Mouse (Mus musculus) right cerebral cortex, adult 2 months (tissue): ENCODE data around the gene Alg1.
"Not testable (repeated sequence)": the region's sequence is repeated elsewhere in the genome, so short reads cannot be mapped to it uniquely, and the experiment has no call there.

Source experiments
- DNase-seq, 2 experiments: peaks; one replicate each; pipeline ENCODE4 v3.0.0; 2021 to 2022; ENCODE audit warnings: low spot score in 2 of 2

Gene Alg1

GRCm38 (mm10) chr16:5233418-5234313, at the start of gene Alg1:
Gene Alg1 (plus strand): TSS chr16:5233621.
- peak; percentile 91 to 93 for DNase-seq

- DNase-seq, result no peak
These were observed 49.3 kb upstream of the Alg1 start for GRCm38 (mm10) chr16:5184101-5184500.

DNA sequence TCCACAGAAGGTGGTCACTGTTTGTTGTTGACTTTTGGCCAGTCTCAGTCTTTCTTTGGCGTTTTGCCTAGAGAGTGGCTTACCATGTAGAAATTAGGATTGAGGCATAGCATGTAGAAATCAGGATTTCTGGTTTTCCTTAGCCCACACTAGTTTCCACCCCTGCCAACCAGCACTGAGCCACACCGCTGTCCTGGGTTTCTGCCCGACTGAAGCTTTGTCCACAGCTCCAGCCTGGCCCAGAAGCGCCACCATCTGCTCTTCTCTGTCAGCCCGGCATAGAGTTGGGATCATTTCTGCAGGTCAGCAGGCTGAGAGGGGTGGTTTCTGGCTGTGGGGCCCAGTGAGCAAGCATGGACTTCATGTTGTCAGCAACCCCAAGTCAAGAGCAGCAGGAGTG, 48.5 kb upstream of the Alg1 start:
- DNase-seq, result no peak

- DNase-seq, result no peak
These were observed 47.7 kb upstream of the Alg1 start for GRCm38 (mm10) chr16:5185691-5186090.

- DNase-seq, result peak; percentile 56 to 61
These were observed 47.2 kb upstream of the Alg1 start for GRCm38 (mm10) chr16:5186234-5186633.

- peak; percentile 59 to 61 for DNase-seq
These were observed 38.3 kb upstream of the Alg1 start for GRCm38 (mm10) chr16:5195080-5195479.

- peak; percentile 66 to 73 for DNase-seq
These were observed 30.7 kb upstream of the Alg1 start for GRCm38 (mm10) chr16:5202681-5203080.

- peak in 1 of 2 experiments; percentile 38 for DNase-seq
These were observed 30.2 kb upstream of the Alg1 start for GRCm38 (mm10) chr16:5203200-5203599.

DNA sequence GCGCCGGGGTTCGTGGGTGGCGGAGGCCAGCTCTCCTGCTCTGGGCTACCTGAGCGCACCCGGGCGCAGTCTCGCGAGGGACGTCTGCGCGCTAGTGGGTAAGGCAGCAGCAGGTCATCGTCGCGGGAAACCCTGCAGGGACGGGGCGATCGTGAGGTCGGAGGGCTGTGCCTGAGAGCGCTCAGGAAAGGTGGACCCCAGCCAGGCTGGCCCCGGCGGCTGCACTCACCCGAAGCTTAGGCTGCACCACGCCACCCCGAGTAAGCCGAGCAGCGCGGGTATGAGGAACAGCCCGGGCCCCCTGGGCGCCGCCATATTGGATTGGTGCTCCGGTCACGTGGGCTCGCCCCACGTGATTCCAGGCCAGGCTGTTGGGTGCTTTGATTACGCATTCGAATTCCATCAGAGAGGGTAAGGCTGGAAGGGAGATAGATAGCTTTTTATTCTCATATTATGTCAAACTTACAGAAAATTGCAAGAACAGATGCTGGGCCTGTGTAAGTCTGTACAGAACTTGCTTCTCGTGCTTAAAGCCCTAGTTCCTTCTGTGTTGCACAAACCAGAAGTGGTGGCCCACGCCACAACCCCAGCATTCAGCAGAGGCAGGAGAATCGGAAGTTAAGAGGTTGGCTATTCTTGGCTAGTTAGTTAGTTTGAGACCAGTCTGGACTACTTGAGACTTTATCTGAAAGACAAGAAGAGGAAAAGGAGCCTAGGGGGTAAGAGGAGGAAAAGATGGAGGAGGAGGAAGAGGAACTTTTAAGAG, 29.6 kb upstream of the Alg1 start, which contains the start of gene Nagpa:
Nagpa (minus strand) TSS at position 345 of the 766 bp plus-strand sequence.
- DNase-seq, result peak; percentile 78 to 86

- DNase-seq, result no peak
These were observed 27.9 kb upstream of the Alg1 start for GRCm38 (mm10) chr16:5205431-5205970.

DNA sequence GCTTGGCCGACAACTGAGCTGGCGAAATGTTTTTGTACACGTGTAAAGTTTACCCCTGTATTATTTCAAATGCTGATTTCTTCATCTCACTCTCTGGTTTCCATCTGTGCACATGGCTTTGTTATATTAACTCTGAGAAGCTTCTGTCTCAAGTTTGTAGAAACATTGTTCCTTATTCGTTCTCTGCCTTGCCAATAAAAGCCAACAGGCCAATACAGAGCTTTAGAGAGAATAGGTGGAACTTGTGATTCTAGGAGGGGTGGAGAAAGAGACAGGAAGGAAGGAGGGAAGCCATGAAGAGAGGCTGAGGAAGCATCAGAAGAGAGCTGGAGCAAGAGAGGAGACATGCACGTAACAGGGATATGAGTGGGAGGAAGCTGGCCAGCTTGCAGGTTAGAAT, 27.4 kb upstream of the Alg1 start:
- DNase-seq, result no peak

DNA sequence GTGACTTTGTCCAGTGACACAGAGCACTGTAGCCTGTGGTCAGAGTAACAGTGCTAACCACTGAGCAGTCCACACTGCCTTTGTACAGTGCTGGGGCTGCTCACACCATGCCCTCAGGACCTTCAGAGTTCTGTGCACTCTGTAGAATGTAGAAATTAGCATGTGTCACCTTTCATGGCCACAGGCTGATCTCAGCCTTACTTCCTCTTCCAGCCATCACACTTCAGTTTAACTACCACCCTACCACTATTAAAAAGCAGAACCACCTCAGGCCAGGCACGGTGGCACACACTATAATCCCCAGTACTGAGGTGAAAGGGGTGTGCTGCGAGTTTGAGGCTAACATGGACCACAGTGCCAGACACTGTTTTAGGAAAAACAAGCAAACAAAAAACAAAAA, 23.1 kb upstream of the Alg1 start:
- no peak for DNase-seq

DNA sequence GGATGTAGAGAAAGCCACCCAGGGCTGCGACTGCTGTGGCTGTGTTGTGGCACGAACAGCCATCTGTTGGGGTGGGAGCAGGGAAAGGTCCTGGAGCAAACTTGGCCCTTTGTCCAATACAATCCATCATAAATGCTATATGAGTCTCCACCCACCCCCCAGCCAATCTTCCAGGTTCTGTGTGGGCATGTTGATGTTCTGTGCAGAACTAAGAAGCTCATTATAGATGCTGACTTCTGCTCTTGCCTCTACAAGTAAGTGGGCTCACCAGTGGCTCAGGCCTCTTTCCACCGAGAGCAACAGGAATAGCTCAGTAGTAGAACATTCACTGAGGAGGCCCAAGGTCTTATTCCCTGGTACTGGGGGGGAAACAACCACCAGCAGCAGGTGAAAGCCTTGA, 21.3 kb upstream of the Alg1 start:
- DNase-seq, result peak in 1 of 2 experiments; percentile 27

GRCm38 (mm10) chr16:5214126-5214525, 19.3 kb upstream of the Alg1 start:
- DNase-seq, result no peak

- DNase-seq, result no peak
These were observed 16.7 kb upstream of the Alg1 start for GRCm38 (mm10) chr16:5216686-5217085.

- no peak for DNase-seq
These were observed 15.9 kb upstream of the Alg1 start for GRCm38 (mm10) chr16:5217341-5218133.

- DNase-seq, result no peak
These were observed 12.0 kb upstream of the Alg1 start for GRCm38 (mm10) chr16:5221403-5221802.

- DNase-seq, result no peak
These were observed 11.3 kb upstream of the Alg1 start, which contains the start of gene AU021092 for GRCm38 (mm10) chr16:5222140-5222539. Gene AU021092 (minus strand): TSS chr16:5222299.

DNA sequence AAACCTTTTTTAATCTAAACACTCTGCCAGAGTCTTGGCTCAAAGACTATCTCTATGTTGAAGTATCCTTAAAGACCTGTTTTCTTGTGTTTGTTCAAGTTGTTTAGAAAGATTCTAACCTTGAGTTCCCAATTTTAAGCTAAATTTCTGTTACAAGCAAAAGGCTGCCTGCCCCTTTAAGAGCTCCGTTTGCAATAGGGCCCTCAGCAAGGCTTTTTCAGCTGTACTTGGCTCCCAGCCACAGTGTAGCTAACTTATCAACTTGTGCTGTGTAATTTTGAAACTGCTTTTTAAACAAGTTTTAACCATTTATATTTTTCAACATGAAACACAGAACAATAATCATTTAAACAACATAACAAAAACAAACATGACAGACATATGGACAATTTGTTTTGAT, 6.9 kb upstream of the Alg1 start:
- not testable (repeated sequence) for DNase-seq

- DNase-seq, result not testable (repeated sequence)
These were observed 5.9 kb upstream of the Alg1 start for GRCm38 (mm10) chr16:5227501-5227900.

DNA sequence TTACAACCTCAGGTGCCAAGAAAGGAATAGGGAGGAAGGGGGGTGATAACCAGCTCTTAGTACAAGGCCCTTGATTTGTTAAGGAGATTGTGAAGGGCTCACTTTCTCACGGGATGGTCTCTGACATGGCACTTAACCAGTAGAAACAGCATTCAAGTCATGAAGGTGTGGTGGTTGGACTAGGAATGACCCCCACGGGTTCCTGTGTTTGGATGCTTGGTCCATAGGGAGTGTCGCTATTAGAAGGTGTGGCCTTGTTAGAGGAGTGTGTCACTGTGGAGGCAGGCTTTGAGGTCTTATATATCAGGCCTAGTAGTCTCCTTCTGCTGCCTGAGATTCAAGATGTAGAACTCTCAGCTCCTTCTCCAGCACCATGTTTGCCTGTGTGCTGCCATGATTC, 5.3 kb upstream of the Alg1 start:
- not testable (repeated sequence) for DNase-seq
